Mouse (Mus musculus) forebrain, embryonic 15.5 days (tissue): ENCODE results near the gene Nucb1. TPM values are rescaled to one million over a fixed set of nuclear protein-coding genes. Genes with fewer than 3 reads are reported as not detected.

Source experiments
- ATAC-seq: fragments of 200-750 bp; cut with Nextera tagmentation; replicated peaks from 2 replicates; pipeline ENCODE4 v1.8.0; 2017; ENCODE audit warnings: mild to moderate bottlenecking, moderate TSS enrichment, moderate library complexity
- H3K27ac ChIP-seq: fragments of 300-500 bp; sonication (generic); replicated peaks from 2 replicates; pipeline ENCODE4 v1.5.1; 2015; ENCODE audit warnings: mild to moderate bottlenecking, inconsistent platforms
- H3K27me3 ChIP-seq: fragments of 300-500 bp; sonication (generic); 2 replicates; pipeline ENCODE4 v1.6.1; 2015; ENCODE audit warnings: inconsistent platforms
- H3K36me3 ChIP-seq: fragments of 300-500 bp; sonication (generic); 2 replicates; pipeline ENCODE4 v1.6.1; 2015; ENCODE audit warnings: mild to moderate bottlenecking, inconsistent platforms
- H3K4me1 ChIP-seq: fragments of 300-500 bp; sonication (generic); 2 replicates; pipeline ENCODE4 v1.6.1; 2015; ENCODE audit warnings: inconsistent platforms
- H3K4me2 ChIP-seq: fragments of 300-500 bp; sonication (generic); replicated peaks from 2 replicates; pipeline ENCODE4 v1.6.1; 2015; ENCODE audit warnings: mild to moderate bottlenecking, inconsistent platforms
- H3K4me3 ChIP-seq: fragments of 300-500 bp; sonication (generic); 2 replicates; pipeline ENCODE4 v1.5.1; 2015; ENCODE audit warnings: mild to moderate bottlenecking, inconsistent platforms
- H3K9ac ChIP-seq: fragments of 300-500 bp; sonication (generic); replicated peaks from 2 replicates; pipeline ENCODE4 v1.6.1; 2015; ENCODE audit warnings: mild to moderate bottlenecking, inconsistent platforms
- H3K9me3 ChIP-seq: fragments of 300-500 bp; sonication (generic); 2 replicates; pipeline ENCODE4 v1.6.1; 2016; ENCODE audit warnings: inconsistent platforms
- WGBS: fragments of 180-500 bp; shearing (Covaris S2); methylation state at CpG from one replicate; pipeline ENCODE4 v1.1.7; 2015; ENCODE audit warnings: mixed read lengths; 5-methylcytosine and 5-hydroxymethylcytosine counted together
- microRNA-seq: library from miRNA; unstranded; fragments of <30 nt; microRNA quantifications from one replicate; pipeline ENCODE4, GENCODE M21; 2016
- polyA plus RNA-seq: library from polyadenylated mRNA; unstranded; fragments of >200 nt; fragmentation: Nextera tagmentation; extraction: Ambion mirVana; gene quantifications from 2 replicates; pipeline ENCODE4 v1.2.1, GENCODE M21; 2015

Gene Nucb1
- polyA plus RNA-seq, 1 experiment from 2014 or later: 95.0 TPM

DNA sequence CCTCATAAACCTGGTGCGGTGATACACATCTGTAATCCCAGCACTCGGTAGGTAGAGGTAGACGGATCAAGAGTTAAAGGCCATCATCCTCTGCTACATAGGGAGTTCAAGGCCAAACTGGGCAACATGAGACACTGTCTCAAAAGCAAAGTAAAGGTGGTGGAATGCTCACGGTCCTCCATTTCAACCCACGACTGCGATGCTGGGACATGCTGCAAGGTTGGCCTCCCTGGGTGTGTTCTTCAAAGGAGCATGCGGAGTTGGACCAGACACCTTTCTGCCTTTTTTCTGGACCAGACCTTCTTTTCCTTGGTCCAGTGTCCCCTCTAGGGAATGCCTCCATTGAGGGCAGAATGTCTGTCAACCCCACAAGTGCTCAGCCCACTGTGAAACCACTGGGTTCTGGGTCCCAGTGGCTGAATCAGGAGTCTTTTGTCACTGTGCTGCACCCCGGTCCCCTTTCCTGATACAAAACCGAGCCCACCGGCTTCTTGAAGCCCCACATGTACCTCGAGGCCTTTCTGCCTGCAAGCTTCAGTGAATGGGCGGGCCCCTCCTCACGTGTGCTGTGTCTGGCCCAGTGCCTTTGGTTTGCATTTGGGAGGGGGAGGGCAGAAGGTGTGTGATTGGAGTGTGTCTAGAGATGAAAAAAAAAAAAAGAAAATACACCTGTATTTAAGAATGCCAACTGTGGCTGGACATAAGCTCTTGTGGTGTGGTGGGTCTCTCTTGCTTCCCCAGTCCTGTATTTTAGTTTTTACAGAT, 54.1 kb downstream of the Nucb1 start:
- no peaks in the 10 kb centered on the region for H3K27me3 ChIP-seq
- no peak overlapping the region for H3K9ac ChIP-seq
- H3K4me1 ChIP-seq: peaks cover 32% of the 10 kb centered on the region
- no peak overlapping the region for H3K4me3 ChIP-seq
- H3K27ac ChIP-seq: 0 out of 2 replicates have a peak overlapping the region, but pooled peaks have one; percentile 96
- no peaks in the 10 kb centered on the region for H3K9me3 ChIP-seq
- H3K36me3 ChIP-seq: peaks cover 31% of the 10 kb centered on the region
- WGBS: 75% methylated on average over 13 of the region's 13 CpGs
- no peak overlapping the region for H3K4me2 ChIP-seq
- no peak for ATAC-seq

DNA sequence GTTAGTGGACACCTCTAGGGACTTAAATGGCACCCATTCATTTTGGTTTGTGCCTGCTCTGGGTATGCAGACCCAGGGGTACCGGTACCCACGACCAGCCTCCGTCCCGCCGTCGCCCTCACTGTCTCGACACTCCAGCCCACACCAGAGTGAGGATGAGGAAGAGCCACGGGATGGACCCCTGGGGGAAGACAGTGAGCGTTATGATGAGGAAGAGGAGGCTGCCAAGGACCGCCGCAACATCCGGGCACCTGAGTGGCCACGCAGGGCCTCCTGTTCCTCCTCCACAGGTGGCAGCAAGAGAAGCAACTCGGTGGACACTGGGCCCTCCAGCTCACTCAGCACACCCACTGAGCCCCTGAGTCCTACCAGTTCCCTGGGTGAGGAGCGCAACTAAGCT, 55.2 kb downstream of the Nucb1 start:
- H3K4me2 ChIP-seq: no peak overlapping the region
- no peak overlapping the region for H3K27ac ChIP-seq
- H3K9me3 ChIP-seq: no peaks in the 10 kb centered on the region
- H3K4me1 ChIP-seq: peaks cover 21% of the 10 kb centered on the region
- H3K9ac ChIP-seq: no peak overlapping the region
- H3K36me3 ChIP-seq: peaks cover 32% of the 10 kb centered on the region
- 88% methylated on average over 15 of the region's 15 CpGs for WGBS
- H3K4me3 ChIP-seq: no peak overlapping the region
- H3K27me3 ChIP-seq: no peaks in the 10 kb centered on the region
- no peak for ATAC-seq

DNA sequence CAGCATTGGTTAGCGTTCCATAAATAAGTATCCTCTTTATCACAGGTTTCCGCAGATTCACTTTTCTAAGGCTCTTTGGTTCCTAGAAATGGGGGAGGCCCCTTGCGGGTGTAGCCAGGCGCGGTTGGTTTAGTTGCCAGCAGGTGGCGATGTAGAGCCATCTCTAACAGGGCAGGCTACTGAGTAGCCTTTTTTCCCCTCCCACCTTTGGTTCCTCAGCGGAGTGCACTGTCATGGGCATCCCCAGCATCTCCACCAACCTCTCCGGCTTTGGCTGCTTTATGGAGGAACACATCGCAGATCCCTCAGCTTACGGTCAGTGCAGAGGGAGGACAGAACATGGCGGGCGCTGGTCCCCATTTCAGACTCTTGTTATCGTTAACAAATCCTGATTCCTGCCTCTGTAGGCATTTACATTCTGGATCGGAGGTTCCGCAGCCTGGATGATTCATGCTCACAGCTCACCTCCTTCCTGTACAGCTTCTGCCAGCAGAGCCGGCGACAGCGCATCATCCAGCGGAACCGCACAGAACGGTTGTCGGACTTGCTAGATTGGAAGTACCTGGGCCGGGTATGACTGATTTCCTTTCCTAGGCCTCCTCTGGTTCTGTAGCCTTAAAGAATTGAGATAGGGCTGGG, 58.7 kb downstream of the Nucb1 start:
- H3K27me3 ChIP-seq: no peaks in the 10 kb centered on the region
- H3K4me2 ChIP-seq: no peak overlapping the region
- ATAC-seq: peak; percentile 67
- 51% methylated on average over 23 of the region's 23 CpGs for WGBS
- H3K27ac ChIP-seq: no peak overlapping the region
- H3K36me3 ChIP-seq: peaks cover 19% of the 10 kb centered on the region; the same call in 1 of the 2 replicates
- no peak overlapping the region for H3K9ac ChIP-seq
- no peak overlapping the region for H3K4me3 ChIP-seq
- H3K9me3 ChIP-seq: no peaks in the 10 kb centered on the region
- H3K4me1 ChIP-seq: peaks cover under 1% of the 10 kb centered on the region; the same call in 1 of the 2 replicates

DNA sequence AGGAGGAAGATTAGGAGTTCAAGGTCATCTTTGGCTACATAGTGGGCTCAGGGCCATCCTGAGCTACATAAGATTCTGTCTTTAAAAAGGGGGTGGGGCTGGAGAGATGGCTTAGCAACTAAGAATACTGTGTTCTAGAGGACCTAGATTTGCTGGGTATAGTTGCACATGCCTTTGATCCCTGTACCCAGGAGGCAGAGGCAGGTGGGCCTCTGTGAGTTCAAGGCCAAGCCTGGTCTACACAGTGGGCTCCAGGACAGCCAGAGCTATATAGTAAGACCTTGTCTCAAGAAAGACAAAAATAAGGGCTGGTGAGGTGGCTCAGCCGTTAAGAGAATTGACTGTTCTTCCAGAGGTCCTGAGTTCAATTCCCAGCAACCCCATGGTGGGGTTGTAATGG, 60.2 kb downstream of the Nucb1 start:
- Histone ChIP-seq H3K4me3 (no peak overlapping the region), H3K9ac (no peak overlapping the region), H3K27me3 (no peaks in the 10 kb centered on the region), H3K4me2 (no peak overlapping the region), H3K4me1 (no peaks in the 10 kb centered on the region), H3K36me3 (peaks cover 16% of the 10 kb centered on the region; the same call in 1 of the 2 replicates), H3K27ac (no peak overlapping the region), H3K9me3 (no peaks in the 10 kb centered on the region)
- WGBS: 94% methylated on average over 1 of the region's 1 CpGs
- ATAC-seq: no peak

GRCm38 (mm10) chr7:45447325-45447990, 62.7 kb downstream of the Nucb1 start:
- Histone ChIP-seq H3K9ac (no peak overlapping the region), H3K27me3 (no peaks in the 10 kb centered on the region), H3K4me2 (no peak overlapping the region), H3K36me3 (0 out of 2 replicates have a peak, but pooled peaks cover 13% of the 10 kb centered on the region), H3K4me3 (no peak overlapping the region), H3K4me1 (no peaks in the 10 kb centered on the region), H3K27ac (no peak overlapping the region), H3K9me3 (no peaks in the 10 kb centered on the region)
- WGBS: 44% methylated on average over 11 of the region's 11 CpGs
- ATAC-seq: no peak

- H3K27me3 ChIP-seq: no peaks in the 10 kb centered on the region
- H3K36me3 ChIP-seq: 0 out of 2 replicates have a peak, but pooled peaks cover 14% of the 10 kb centered on the region
- H3K4me1 ChIP-seq: no peaks in the 10 kb centered on the region
- no peak overlapping the region for H3K4me3 ChIP-seq
- H3K9me3 ChIP-seq: no peaks in the 10 kb centered on the region
- no peak overlapping the region for H3K4me2 ChIP-seq
- H3K27ac ChIP-seq: no peak overlapping the region
- ATAC-seq: no peak
- H3K9ac ChIP-seq: no peak overlapping the region
These were observed 63.6 kb downstream of the Nucb1 start for GRCm38 (mm10) chr7:45446589-45446988.

- H3K36me3 ChIP-seq: peaks cover 17% of the 10 kb centered on the region; the same call in 1 of the 2 replicates
- H3K4me3 ChIP-seq: no peak overlapping the region
- 93% methylated on average over 22 of the region's 22 CpGs for WGBS
- H3K9me3 ChIP-seq: no peaks in the 10 kb centered on the region
- H3K9ac ChIP-seq: no peak overlapping the region
- H3K4me2 ChIP-seq: no peak overlapping the region
- H3K27ac ChIP-seq: no peak overlapping the region
- ATAC-seq: no peak
- H3K4me1 ChIP-seq: no peaks in the 10 kb centered on the region
- no peaks in the 10 kb centered on the region for H3K27me3 ChIP-seq
These were observed 66.4 kb downstream of the Nucb1 start for GRCm38 (mm10) chr7:45443526-45444420.

Small RNAs within 50 kb of the gene (microRNA-seq; reads per million reads assigned to microRNA genes)
- gene Gm22133: not detected

Other genes with a start within 250 kb of the Nucb1 start
- not detected in 2 replicates for gene Slc6a21, start 232.9 kb downstream of the Nucb1 start, polyA plus RNA-seq
- gene Trpm4, start 176.6 kb downstream of the Nucb1 start, polyA plus RNA-seq: 9.3 and 11.0 TPM in 2 replicates
- gene Hrc, start 175.1 kb downstream of the Nucb1 start, polyA plus RNA-seq: 0.10 and 0.23 TPM in 2 replicates
- 18.3 and 20.1 TPM in 2 replicates for gene Ppfia3, start 143.4 kb downstream of the Nucb1 start, polyA plus RNA-seq
- 9.1 and 10.5 TPM in 2 replicates for gene Lin7b, start 139.8 kb downstream of the Nucb1 start, polyA plus RNA-seq
- gene Snrnp70, start 114.7 kb downstream of the Nucb1 start, polyA plus RNA-seq: 220 and 231 TPM in 2 replicates
- not detected in 2 replicates for gene Kcna7, start 104.8 kb downstream of the Nucb1 start, polyA plus RNA-seq
- not detected in 2 replicates for gene Ntf5, start 96.7 kb downstream of the Nucb1 start, polyA plus RNA-seq
- gene Lhb, start 89.6 kb downstream of the Nucb1 start, polyA plus RNA-seq: 0.68 and 1.4 TPM in 2 replicates
- 19.4 and 19.6 TPM in 2 replicates for gene Gys1, start 75.6 kb downstream of the Nucb1 start, polyA plus RNA-seq
- 142 and 144 TPM in 2 replicates for gene Ruvbl2, start 72.3 kb downstream of the Nucb1 start, polyA plus RNA-seq
- gene Ftl1, start 50.5 kb downstream of the Nucb1 start, polyA plus RNA-seq: 6,132 and 6,335 TPM in 2 replicates
- gene Bax, start 43.5 kb downstream of the Nucb1 start, polyA plus RNA-seq: 288 and 289 TPM in 2 replicates
- 0.14 and 0.18 TPM in 2 replicates for gene Tulp2, start 28.5 kb downstream of the Nucb1 start, polyA plus RNA-seq
- not detected in 2 replicates for gene Gm45808, start 23.6 kb downstream of the Nucb1 start, polyA plus RNA-seq
- gene Dhdh, start 21.6 kb downstream of the Nucb1 start, polyA plus RNA-seq: 2.3 and 2.6 TPM in 2 replicates
- gene Ppp1r15a, start 15.9 kb upstream of the Nucb1 start, polyA plus RNA-seq: 15.4 and 15.6 TPM in 2 replicates
- 0.72 and 0.92 TPM in 2 replicates for gene Plekha4, start 15.9 kb upstream of the Nucb1 start, polyA plus RNA-seq
- gene Hsd17b14, start 44.5 kb upstream of the Nucb1 start, polyA plus RNA-seq: not detected in 2 replicates
- 21.6 and 23.3 TPM in 2 replicates for gene Bcat2, start 59.7 kb upstream of the Nucb1 start, polyA plus RNA-seq
- not detected in 2 replicates for gene Fgf21, start 105.1 kb upstream of the Nucb1 start, polyA plus RNA-seq
- gene Fut1, start 106.9 kb upstream of the Nucb1 start, polyA plus RNA-seq: not detected in 2 replicates
- gene Izumo1, start 111.4 kb upstream of the Nucb1 start, polyA plus RNA-seq: 0.17 TPM in 1 of 2 replicates, not detected in the other
- 15.5 and 16.6 TPM in 2 replicates for gene Rasip1, start 117.1 kb upstream of the Nucb1 start, polyA plus RNA-seq
- 2.5 and 2.7 TPM in 2 replicates for gene Mamstr, start 129.6 kb upstream of the Nucb1 start, polyA plus RNA-seq
- 0.31 TPM in 1 of 2 replicates, not detected in the other for gene Fut2, start 156.0 kb upstream of the Nucb1 start, polyA plus RNA-seq
- gene Ntn5, start 173.6 kb upstream of the Nucb1 start, polyA plus RNA-seq: 0.29 and 0.45 TPM in 2 replicates
- gene Sec1, start 184.0 kb upstream of the Nucb1 start, polyA plus RNA-seq: 0.14 TPM in 1 of 2 replicates, not detected in the other
- gene Car11, start 189.4 kb upstream of the Nucb1 start, polyA plus RNA-seq: 39.0 and 39.8 TPM in 2 replicates
- 3.6 and 4.1 TPM in 2 replicates for gene Dbp, start 194.7 kb upstream of the Nucb1 start, polyA plus RNA-seq
- 633 and 683 TPM in 2 replicates for gene Rpl18, start 205.1 kb upstream of the Nucb1 start, polyA plus RNA-seq
- 29.0 and 30.2 TPM in 2 replicates for gene Sphk2, start 207.6 kb upstream of the Nucb1 start, polyA plus RNA-seq
- gene Fam83e, start 210.8 kb upstream of the Nucb1 start, polyA plus RNA-seq: 0.37 and 1.0 TPM in 2 replicates
- gene Spaca4, start 215.4 kb upstream of the Nucb1 start, polyA plus RNA-seq: not detected in 2 replicates